Mouse (Mus musculus) neural tube, embryonic 10.5 days (tissue): ENCODE measurements around the gene Zfp189.
A peak's percentile ranks its signal among the peaks of the same experiment; 100 is the strongest.

Source experiments
- DNase-seq: peaks from one replicate; pipeline ENCODE4 v3.0.0-alpha.2; 2017; ENCODE audit warnings: low spot score; ENCODE audit errors: extremely low spot score

Gene Zfp189

DNA sequence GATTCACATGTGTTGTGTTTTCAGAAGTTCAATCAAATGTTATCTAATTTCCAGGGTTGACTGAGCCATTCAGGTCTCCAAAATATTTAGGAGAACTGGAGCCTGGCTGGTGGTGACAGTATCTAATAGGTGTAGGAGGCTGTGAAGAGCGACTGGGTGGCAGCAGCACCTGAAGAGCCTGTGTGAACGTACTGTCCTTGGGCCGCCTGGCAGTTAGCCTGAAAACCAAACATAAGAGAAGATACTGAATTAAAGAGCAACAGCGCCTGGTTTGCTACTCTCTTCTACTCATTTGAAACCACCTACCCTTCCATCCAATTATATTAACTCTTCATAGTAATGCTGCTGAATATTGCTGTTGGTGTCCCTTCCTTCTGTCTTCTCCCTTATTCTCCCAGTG, 15.7 kb downstream of the Zfp189 start:
- DNase-seq, result no peak

DNA sequence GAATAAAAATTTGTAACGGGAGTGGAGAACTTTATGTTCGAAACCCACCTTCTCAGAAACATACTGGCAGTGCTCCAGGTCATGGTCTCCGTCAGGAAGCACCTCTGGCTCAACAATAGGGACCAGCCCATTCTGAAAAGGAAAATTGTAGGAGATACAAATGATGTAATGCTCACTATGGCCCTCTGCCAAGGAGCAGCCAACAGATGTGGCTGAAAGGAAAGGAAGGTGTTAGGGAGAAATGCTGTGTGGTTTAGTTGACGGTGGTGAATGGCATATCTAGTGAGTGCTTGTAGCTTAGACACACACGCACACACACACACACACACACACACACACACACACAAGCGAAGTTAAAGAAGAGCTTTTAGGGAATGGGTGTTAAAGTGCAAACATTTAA, 18.7 kb downstream of the Zfp189 start:
- no peak for DNase-seq

DNA sequence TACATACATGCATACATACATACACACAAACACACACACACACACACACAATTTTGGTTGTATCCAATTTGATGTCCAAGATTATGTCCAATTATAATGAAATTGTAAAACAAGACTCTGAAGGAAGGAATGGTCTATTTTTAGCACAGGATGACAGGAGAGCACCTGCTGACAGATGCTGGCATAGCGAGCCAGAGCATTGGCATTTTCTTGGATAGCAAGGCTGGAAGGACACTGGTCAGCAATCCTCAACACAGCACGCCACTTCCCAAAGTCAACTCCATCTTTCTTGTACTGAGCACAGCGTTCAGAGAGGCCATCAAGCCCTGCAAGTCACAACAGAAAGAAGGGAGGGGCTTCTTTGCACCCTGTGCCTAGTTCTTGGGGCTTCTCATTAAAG, 20.0 kb downstream of the Zfp189 start:
- DNase-seq, result no peak

DNA sequence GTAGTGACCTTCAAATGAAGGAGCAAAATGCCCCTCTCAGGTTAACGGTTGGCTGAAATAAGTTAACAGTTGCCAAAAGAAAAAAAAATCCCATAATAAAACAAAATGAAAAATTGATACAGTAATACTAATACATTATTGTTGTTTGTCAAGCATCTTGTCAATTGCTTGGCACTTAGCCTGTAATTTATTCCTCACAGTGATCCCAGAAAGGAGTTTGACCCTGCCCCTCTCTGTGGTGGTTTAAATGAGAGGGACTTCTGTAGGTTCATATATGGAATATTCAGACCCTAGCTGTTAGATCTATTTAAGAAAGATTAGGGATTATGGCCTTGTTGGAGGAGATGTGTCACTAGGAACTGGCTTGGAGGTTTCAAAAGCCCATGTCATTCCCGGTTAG, 25.1 kb downstream of the Zfp189 start:
- no peak for DNase-seq

DNA sequence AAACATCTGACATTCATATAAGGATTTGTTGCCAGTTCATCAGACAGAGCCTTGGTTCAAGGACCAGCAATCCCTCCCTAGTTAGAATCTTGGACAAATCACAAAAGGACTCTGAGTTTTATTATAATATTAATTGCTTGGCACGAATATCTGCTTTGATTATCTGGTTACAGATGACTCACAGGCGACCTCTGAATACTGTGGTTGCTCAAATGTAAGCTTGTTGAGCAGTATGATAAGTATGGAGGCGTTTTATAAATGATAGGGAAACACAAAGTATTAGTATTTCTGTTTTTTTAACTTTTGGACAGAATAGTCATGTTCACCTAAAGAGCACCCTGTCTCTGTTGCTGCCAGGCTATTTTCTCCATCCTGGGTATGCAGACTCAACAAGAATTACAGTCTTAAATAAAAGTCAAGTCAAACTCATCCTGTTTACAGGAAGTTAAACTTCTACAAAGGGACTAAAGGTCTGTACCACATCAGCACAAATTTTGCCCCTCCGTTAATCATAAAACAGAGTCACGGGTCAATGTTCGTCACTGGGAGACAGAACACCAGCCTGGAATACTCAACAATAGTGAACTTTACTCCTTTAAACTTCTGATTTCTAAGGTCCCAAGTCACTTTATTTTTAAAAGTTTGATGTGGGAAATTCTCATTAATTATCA, 26.0 kb downstream of the Zfp189 start:
- no peak for DNase-seq

DNA sequence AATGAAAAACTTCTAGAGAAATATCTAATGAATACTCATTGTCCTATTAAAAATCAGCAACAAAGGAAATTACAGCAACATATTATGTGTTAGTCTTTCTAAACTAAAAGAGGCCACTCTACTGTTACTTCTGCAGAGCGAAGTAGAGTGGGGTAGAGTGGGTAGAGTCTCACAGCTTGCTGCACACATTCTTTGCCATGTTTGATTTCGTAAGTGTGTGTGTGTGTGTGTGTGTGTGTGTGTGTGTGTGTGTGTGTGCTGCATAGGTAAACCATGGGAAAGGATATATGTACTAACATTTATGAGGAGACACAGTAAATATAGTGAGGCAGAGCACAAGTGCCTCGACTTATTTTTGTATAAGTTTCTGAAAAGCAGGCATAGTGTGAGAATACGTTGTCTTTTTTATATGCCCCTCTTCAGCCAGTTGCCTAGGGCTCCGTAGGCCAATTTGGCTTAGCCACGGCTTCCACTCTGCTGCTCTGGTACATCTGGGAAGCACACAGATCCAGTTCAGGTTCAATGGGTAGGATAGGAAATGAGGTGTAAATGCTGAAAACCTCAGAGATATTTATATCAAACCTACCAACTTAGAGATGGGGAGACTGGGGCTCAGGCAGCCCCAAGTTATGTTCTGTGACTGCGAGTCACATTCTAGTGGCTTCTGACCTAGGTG, 26.7 kb downstream of the Zfp189 start:
- no peak for DNase-seq

DNA sequence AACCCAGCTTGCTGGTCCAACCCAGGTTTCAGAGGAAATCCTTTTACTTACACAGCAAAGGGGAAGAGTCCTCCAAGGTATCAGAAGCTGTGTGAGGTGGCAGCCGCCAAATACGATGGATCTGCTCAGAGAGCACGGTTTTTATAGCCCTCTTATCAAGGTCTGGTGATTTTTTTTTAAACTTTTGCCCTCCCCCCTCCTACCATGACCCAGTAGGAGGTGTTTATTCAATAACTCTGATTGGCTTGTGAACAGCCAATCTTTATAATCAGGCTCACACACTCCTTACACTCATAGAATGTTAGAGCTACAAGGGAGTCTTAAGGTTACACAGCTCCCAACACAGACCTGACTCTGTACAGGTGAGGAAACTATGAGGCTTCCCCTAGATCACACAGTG, 28.4 kb downstream of the Zfp189 start, which contains the start of gene Aldob:
TSS of gene Aldob (minus strand) at position 164 of the 400 bp plus-strand sequence.
- DNase-seq, result no peak

DNA sequence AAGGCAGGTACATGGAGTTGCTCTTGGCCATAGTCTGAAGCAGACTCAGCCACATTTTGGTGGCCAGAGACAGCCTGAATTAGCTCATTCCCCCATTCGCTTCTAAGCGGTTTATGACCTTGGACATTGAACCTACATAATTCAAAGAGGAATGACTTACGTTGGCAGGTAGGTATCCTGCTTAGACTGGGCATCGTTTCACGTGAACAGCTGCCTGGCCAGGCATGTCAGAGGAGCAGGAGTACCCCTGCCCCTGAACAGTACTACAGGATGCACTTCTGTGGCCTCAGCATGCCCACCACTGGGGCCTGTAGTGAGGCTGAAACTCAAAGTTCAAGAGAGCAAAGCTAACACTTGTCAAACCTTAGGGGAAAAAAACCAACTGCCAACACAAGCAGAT, 32.4 kb downstream of the Zfp189 start:
- no peak for DNase-seq

DNA sequence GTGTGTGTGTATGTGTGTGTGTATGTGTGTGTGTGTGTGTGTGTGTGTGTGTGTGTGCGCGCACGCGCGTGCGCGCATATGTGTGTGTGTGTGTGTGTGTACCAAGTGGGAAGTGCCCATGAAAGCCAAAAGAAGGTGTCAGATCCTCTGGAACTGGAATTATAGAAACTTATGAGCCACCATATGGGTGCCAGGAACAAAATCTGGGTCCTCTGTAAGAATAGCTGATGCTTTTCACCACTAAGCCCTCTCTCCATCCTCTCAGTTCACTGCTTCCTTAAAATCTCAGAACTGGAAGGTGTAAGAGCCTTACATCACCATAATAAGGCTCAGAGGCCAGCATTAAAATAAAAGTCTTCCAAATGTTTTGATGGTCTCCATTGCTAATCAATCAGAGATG, 36.4 kb downstream of the Zfp189 start:
- DNase-seq, result no peak

DNA sequence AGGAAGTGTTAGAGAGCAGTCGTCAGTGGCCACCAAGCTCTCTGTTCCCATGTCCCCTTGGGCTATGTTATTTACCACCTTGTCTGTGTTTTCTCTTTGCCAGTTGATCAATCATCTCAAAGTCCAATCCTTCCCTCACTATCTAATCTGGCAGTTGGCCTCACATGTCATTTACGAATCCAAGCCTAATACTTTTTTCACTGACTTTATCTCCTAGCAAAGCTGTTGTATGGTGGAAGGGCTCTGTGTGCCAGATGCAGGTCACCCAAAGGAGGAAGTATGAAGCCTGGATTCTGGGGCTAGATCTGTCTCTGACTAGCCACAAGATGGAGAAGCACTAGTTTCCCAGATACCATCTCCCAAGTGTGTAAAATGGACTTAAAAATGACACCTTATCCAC, 37.2 kb downstream of the Zfp189 start:
- no peak for DNase-seq

DNA sequence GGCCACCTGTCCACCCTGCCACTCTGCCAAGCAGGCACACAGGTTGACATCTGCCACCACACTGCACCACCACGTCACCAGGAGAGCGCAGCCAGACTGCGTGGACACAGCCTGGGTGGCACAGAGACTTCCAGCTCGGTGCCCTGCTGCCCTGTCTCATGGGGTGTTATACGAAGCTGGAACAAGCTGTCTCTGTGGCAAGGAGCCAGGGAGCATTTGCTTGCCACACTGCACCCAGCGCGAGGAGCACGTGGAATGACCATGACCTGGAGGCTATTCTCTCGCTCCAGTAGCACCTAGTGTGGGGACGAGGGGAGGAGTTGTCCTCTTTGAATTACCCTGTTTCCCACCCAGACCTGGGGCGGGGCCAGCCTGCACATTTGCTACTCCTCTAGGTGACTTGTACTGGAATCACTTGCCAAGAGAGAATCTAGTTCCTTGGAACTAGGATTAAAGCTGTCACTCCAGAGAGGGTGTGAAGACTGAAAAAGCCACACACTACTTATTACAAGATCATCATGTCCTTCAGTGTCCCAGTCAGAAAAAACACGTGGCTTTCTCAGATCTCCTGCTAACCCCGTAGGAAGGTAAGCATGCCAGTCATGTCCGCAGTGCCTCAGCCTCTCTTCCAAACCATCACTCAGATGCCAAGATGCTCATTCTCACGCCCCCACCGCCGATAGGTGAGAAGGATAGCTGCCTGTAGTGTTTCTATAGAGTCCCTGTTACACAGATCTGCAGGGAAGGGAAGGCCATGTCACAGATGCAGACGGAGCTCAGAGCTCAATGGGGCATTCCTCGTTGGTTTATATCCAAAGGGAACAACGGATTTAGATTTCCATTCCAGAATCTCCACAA, 39.2 kb downstream of the Zfp189 start:
- DNase-seq, result no peak

DNA sequence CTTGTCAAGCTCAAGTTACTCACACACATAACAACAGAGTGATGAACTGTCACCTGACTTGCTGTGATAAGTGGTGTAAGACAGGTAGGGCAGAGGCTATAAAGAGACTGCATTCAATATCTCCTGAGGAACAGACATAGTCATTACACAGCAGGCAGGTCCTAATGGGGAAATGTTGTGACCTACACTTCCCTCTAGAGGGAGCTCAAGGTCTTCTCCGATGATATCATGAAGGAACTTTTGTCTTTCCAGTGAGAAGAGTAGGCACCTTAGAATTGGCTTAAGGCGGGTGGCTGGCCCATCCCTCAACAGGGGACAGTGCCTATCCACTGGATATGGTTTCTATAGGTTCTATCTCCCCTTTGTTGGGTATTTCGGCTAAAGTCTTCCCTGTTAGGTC, 46.6 kb downstream of the Zfp189 start:
- DNase-seq, result peak; percentile 35

DNA sequence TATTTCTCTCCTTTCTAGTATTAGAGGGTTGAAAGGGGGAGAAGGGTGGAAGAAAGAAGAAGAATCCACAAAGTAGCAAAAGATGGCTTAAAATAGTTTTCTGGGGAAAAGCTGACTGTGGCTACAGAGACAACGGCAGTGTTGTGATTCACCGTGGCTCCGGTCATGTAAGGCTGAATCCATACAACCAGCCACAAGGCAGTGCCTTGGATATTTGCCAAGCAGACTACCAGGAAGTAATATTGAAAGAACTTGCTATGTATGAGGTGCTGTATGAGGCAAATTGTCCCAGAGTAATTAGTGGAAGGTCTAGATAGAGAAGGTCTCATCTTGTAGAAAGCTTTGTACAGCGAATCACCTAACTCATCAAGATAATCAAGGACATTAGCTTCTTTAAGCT, 51.2 kb downstream of the Zfp189 start:
- DNase-seq, result no peak
